Mouse (Mus musculus) kidney, postnatal 10 days (tissue): Measurements from ENCODE around the gene Mdga1.

ENCODE experiments used
- DNase-seq: peaks from one replicate; pipeline ENCODE4 v3.0.0; 2021; ENCODE audit warnings: mixed read lengths

Gene Mdga1

GRCm38 (mm10) chr17:29883351-29883750 is 86.5 kb downstream of the Mdga1 start:
- no peak for DNase-seq

- DNase-seq = peak; percentile 80
Observed at GRCm38 (mm10) chr17:29882885-29883284, 87.0 kb downstream of the Mdga1 start.

GRCm38 (mm10) chr17:29880251-29880650 is 89.6 kb downstream of the Mdga1 start:
- DNase-seq = no peak

- peak; percentile 48 for DNase-seq
Observed at GRCm38 (mm10) chr17:29878990-29879389, 90.9 kb downstream of the Mdga1 start.

- no peak for DNase-seq
Observed at GRCm38 (mm10) chr17:29874082-29874679, 95.7 kb downstream of the Mdga1 start.

GRCm38 (mm10) chr17:29873580-29874015 is 96.3 kb downstream of the Mdga1 start:
- peak; percentile 26 for DNase-seq

GRCm38 (mm10) chr17:29870316-29870715 is 99.6 kb downstream of the Mdga1 start:
- DNase-seq = no peak

- no peak for DNase-seq
Observed at GRCm38 (mm10) chr17:29865914-29866313, 104.0 kb downstream of the Mdga1 start.

GRCm38 (mm10) chr17:29864440-29864839 is 105.4 kb downstream of the Mdga1 start:
- no peak for DNase-seq

GRCm38 (mm10) chr17:29859788-29860283 is 110.1 kb downstream of the Mdga1 start:
- no peak for DNase-seq

GRCm38 (mm10) chr17:29858764-29859163 is 111.1 kb downstream of the Mdga1 start:
- DNase-seq = peak; percentile 50

GRCm38 (mm10) chr17:29855702-29856580 is 113.9 kb downstream of the Mdga1 start:
- DNase-seq = no peak

- no peak for DNase-seq
Observed at GRCm38 (mm10) chr17:29854835-29855234, 115.1 kb downstream of the Mdga1 start.

GRCm38 (mm10) chr17:29854388-29854787 is 115.5 kb downstream of the Mdga1 start:
- DNase-seq = no peak

- no peak for DNase-seq
Observed at GRCm38 (mm10) chr17:29852846-29853486, 116.9 kb downstream of the Mdga1 start.

GRCm38 (mm10) chr17:29849436-29849797 is 120.5 kb downstream of the Mdga1 start:
- no peak for DNase-seq

- peak; percentile 79 for DNase-seq
Observed at GRCm38 (mm10) chr17:29848793-29849435, 121.0 kb downstream of the Mdga1 start.

- no peak for DNase-seq
Observed at GRCm38 (mm10) chr17:29847291-29847690, 122.6 kb downstream of the Mdga1 start.

- DNase-seq = no peak
Observed at GRCm38 (mm10) chr17:29846284-29846683, 123.6 kb downstream of the Mdga1 start.

GRCm38 (mm10) chr17:29844949-29845348 is 124.9 kb downstream of the Mdga1 start:
- DNase-seq = no peak

GRCm38 (mm10) chr17:29843419-29844162 is 126.3 kb downstream of the Mdga1 start:
- no peak for DNase-seq
